Mouse (Mus musculus): ENCODE data around the gene Eif2ak4.

Eif2ak4 gene

GRCm38 (mm10) chr2:118388341-118389335 lies at the start of gene Eif2ak4:
Gene Eif2ak4, plus strand, starts transcription at chr2:118388618.
- peak; percentile 91 for DNase-seq (ENCODE audit: low spot score)

GRCm38 (mm10) chr2:118341295-118341694 lies 47.1 kb upstream of the Eif2ak4 start:
- no peak for DNase-seq (ENCODE audit: low spot score)

GRCm38 (mm10) chr2:118343897-118344296 lies 44.5 kb upstream of the Eif2ak4 start:
- DNase-seq (ENCODE audit: low spot score): no peak

GRCm38 (mm10) chr2:118345535-118345934 lies 42.9 kb upstream of the Eif2ak4 start:
- DNase-seq (ENCODE audit: low spot score): no peak

- no peak for DNase-seq (ENCODE audit: low spot score)
Measured at GRCm38 (mm10) chr2:118353498-118353897, 34.9 kb upstream of the Eif2ak4 start.

GRCm38 (mm10) chr2:118353916-118354403 lies 34.5 kb upstream of the Eif2ak4 start:
- DNase-seq (ENCODE audit: low spot score): no peak

- DNase-seq (ENCODE audit: low spot score): no peak
Measured at GRCm38 (mm10) chr2:118355138-118355719, 33.2 kb upstream of the Eif2ak4 start.

- DNase-seq (ENCODE audit: low spot score): no peak
Measured at GRCm38 (mm10) chr2:118371841-118372240, 16.6 kb upstream of the Eif2ak4 start.

GRCm38 (mm10) chr2:118372561-118372900 lies 15.9 kb upstream of the Eif2ak4 start:
- no peak for DNase-seq (ENCODE audit: low spot score)

- DNase-seq (ENCODE audit: low spot score): no peak
Measured at GRCm38 (mm10) chr2:118372901-118373571, 15.4 kb upstream of the Eif2ak4 start, which contains the start of gene Gpr176. Gene Gpr176, minus strand, starts transcription at chr2:118373419.

- no peak for DNase-seq (ENCODE audit: low spot score)
Measured at GRCm38 (mm10) chr2:118373572-118374279, 14.7 kb upstream of the Eif2ak4 start.

- DNase-seq (ENCODE audit: low spot score): no peak
Measured at GRCm38 (mm10) chr2:118375522-118375921, 12.9 kb upstream of the Eif2ak4 start.

GRCm38 (mm10) chr2:118375931-118376330 lies 12.5 kb upstream of the Eif2ak4 start:
- DNase-seq (ENCODE audit: low spot score): no peak

GRCm38 (mm10) chr2:118379756-118380155 lies 8.7 kb upstream of the Eif2ak4 start:
- no peak for DNase-seq (ENCODE audit: low spot score)

GRCm38 (mm10) chr2:118383387-118383786 lies 5.0 kb upstream of the Eif2ak4 start:
- no peak for DNase-seq (ENCODE audit: low spot score)

- DNase-seq (ENCODE audit: low spot score): no peak
Measured at GRCm38 (mm10) chr2:118389569-118389968, 1.2 kb downstream of the Eif2ak4 start.

GRCm38 (mm10) chr2:118390072-118390471 lies 1.7 kb downstream of the Eif2ak4 start:
- no peak for DNase-seq (ENCODE audit: low spot score)

- DNase-seq (ENCODE audit: low spot score): no peak
Measured at GRCm38 (mm10) chr2:118391201-118391600, 2.8 kb downstream of the Eif2ak4 start.

- DNase-seq (ENCODE audit: low spot score): no peak
Measured at GRCm38 (mm10) chr2:118399751-118400150, 11.3 kb downstream of the Eif2ak4 start.

GRCm38 (mm10) chr2:118401834-118402727 lies 13.7 kb downstream of the Eif2ak4 start:
- no peak for DNase-seq (ENCODE audit: low spot score)

- DNase-seq (ENCODE audit: low spot score): no peak
Measured at GRCm38 (mm10) chr2:118404336-118404735, 15.9 kb downstream of the Eif2ak4 start.
